Mouse (Mus musculus): Measurements from ENCODE around the gene Anapc10. TPM values are rescaled to one million over a fixed set of nuclear protein-coding genes. Genes with fewer than 3 reads are reported as not detected.
A peak's percentile ranks its signal among the peaks of the same experiment; 100 is the strongest.
"Not testable (repeated sequence)": the region's sequence is repeated elsewhere in the genome, so short reads cannot be mapped to it uniquely, and the experiment has no call there.

Anapc10 gene
- 40.8 and 41.7 TPM in 2 replicates for polyA plus RNA-seq (2016; fragmentation: Nextera tagmentation; extraction: Ambion mirVana)

- H3K4me3 ChIP-seq: peak within 1 kb of the TSS; percentile 85
- WGBS: under 1% methylated on average over 73 of the region's 73 CpGs
- H3K4me2 ChIP-seq (replicated peaks): peak within 1 kb of the TSS; percentile 78
- no peaks in the 10 kb centered on the region for H3K27me3 ChIP-seq
- H3K36me3 ChIP-seq: peaks cover 5% of the 10 kb centered on the region
- ATAC-seq (ENCODE audit: low FRiP score): peak; percentile 97
- H3K4me1 ChIP-seq: peaks cover 11% of the 10 kb centered on the region
- peak within 1 kb of the TSS; percentile 86 for H3K9ac ChIP-seq
- peak within 1 kb of the TSS; percentile 85 for H3K27ac ChIP-seq
- no peaks in the 10 kb centered on the region for H3K9me3 ChIP-seq (replicated peaks)
Observed at GRCm38 (mm10) chr8:79711064-79711961, at the start of gene Anapc10, which contains the start of gene Abce1. Gene Anapc10, plus strand, starts transcription at chr8:79711820. Gene Abce1, minus strand, starts transcription at chr8:79711740.

GRCm38 (mm10) chr8:79676461-79676860, 35.2 kb upstream of the Anapc10 start:
- no peak overlapping the region for H3K9ac ChIP-seq
- no peak overlapping the region for H3K4me3 ChIP-seq
- no peak overlapping the region for H3K27ac ChIP-seq
- WGBS: 92% methylated on average over 4 of the region's 4 CpGs
- peaks cover 5% of the 10 kb centered on the region; the same call in 1 of the 2 replicates for H3K4me1 ChIP-seq
- no peaks in the 10 kb centered on the region for H3K27me3 ChIP-seq
- H3K9me3 ChIP-seq (replicated peaks): no peaks in the 10 kb centered on the region
- no peak for ATAC-seq (ENCODE audit: low FRiP score)
- no peak overlapping the region for H3K4me2 ChIP-seq (replicated peaks)
- peaks cover 29% of the 10 kb centered on the region for H3K36me3 ChIP-seq

GRCm38 (mm10) chr8:79679005-79679404, 32.6 kb upstream of the Anapc10 start:
- 70% methylated on average over 5 of the region's 5 CpGs for WGBS
- Histone ChIP-seq H3K4me3 (no peak overlapping the region), H3K27me3 (no peaks in the 10 kb centered on the region), H3K27ac (no peak overlapping the region), H3K4me2 (replicated peaks) (no peak overlapping the region), H3K9me3 (replicated peaks) (no peaks in the 10 kb centered on the region), H3K9ac (no peak overlapping the region), H3K4me1 (peaks cover 5% of the 10 kb centered on the region; the same call in 1 of the 2 replicates), H3K36me3 (peaks cover 25% of the 10 kb centered on the region)
- no peak for ATAC-seq (ENCODE audit: low FRiP score)

GRCm38 (mm10) chr8:79680083-79680482, 31.5 kb upstream of the Anapc10 start:
- H3K4me3 ChIP-seq: peak overlapping the region; percentile 29; the same call in 1 of the 2 replicates
- not testable (repeated sequence) for H3K4me1 ChIP-seq; H3K9me3 ChIP-seq (replicated peaks); H3K27me3 ChIP-seq; ATAC-seq (ENCODE audit: low FRiP score); H3K27ac ChIP-seq; H3K9ac ChIP-seq
- peaks cover 26% of the 10 kb centered on the region for H3K36me3 ChIP-seq
- H3K4me2 ChIP-seq (replicated peaks): peak overlapping the region; percentile 61; the same call in 1 of the 2 replicates
- 53% methylated on average over 10 of the region's 10 CpGs for WGBS

- H3K4me1 ChIP-seq: peaks cover 5% of the 10 kb centered on the region; the same call in 1 of the 2 replicates
- H3K27me3 ChIP-seq: no peaks in the 10 kb centered on the region
- peak overlapping the region; percentile 61 for H3K4me2 ChIP-seq (replicated peaks)
- H3K36me3 ChIP-seq: peaks cover 30% of the 10 kb centered on the region
- 9% methylated on average over 34 of the region's 34 CpGs for WGBS
- ATAC-seq (ENCODE audit: low FRiP score): peak; percentile 75; the same call in 1 of the 2 replicates
- peak overlapping the region; percentile 49; the same call in 1 of the 2 replicates for H3K9ac ChIP-seq
- H3K4me3 ChIP-seq: peak overlapping the region; percentile 29
- no peak overlapping the region for H3K27ac ChIP-seq
- H3K9me3 ChIP-seq (replicated peaks): no peaks in the 10 kb centered on the region
Observed at GRCm38 (mm10) chr8:79680555-79680954, 31.1 kb upstream of the Anapc10 start.

GRCm38 (mm10) chr8:79680965-79681364, 30.7 kb upstream of the Anapc10 start:
- Histone ChIP-seq H3K4me1 (peaks cover 5% of the 10 kb centered on the region; the same call in 1 of the 2 replicates), H3K9me3 (replicated peaks) (no peaks in the 10 kb centered on the region), H3K27ac (no peak overlapping the region), H3K9ac (peak overlapping the region; percentile 49; the same call in 1 of the 2 replicates), H3K36me3 (peaks cover 33% of the 10 kb centered on the region), H3K4me3 (peak overlapping the region; percentile 29), H3K4me2 (replicated peaks) (peak overlapping the region; percentile 61), H3K27me3 (no peaks in the 10 kb centered on the region)
- WGBS: 45% methylated on average over 2 of the region's 2 CpGs
- no peak for ATAC-seq (ENCODE audit: low FRiP score)

- not testable (repeated sequence) for H3K27ac ChIP-seq; ATAC-seq (ENCODE audit: low FRiP score); H3K9ac ChIP-seq; H3K27me3 ChIP-seq; H3K9me3 ChIP-seq (replicated peaks); H3K4me2 ChIP-seq (replicated peaks); H3K4me1 ChIP-seq; H3K4me3 ChIP-seq
- H3K36me3 ChIP-seq: peaks cover 69% of the 10 kb centered on the region
- 93% methylated on average over 5 of the region's 5 CpGs for WGBS
Observed at GRCm38 (mm10) chr8:79685927-79686326, 25.7 kb upstream of the Anapc10 start.

GRCm38 (mm10) chr8:79692531-79692930, 19.1 kb upstream of the Anapc10 start:
- no peak overlapping the region for H3K27ac ChIP-seq
- no peaks in the 10 kb centered on the region for H3K4me1 ChIP-seq
- no peaks in the 10 kb centered on the region for H3K9me3 ChIP-seq (replicated peaks)
- no peak for ATAC-seq (ENCODE audit: low FRiP score)
- H3K4me2 ChIP-seq (replicated peaks): no peak overlapping the region
- peaks cover 64% of the 10 kb centered on the region for H3K36me3 ChIP-seq
- no peak overlapping the region for H3K4me3 ChIP-seq
- 91% methylated on average over 2 of the region's 2 CpGs for WGBS
- no peak overlapping the region for H3K9ac ChIP-seq
- no peaks in the 10 kb centered on the region for H3K27me3 ChIP-seq

GRCm38 (mm10) chr8:79706687-79707086, 4.9 kb upstream of the Anapc10 start:
- Histone ChIP-seq H3K36me3 (peaks cover 38% of the 10 kb centered on the region), H3K27ac (no peak overlapping the region), H3K4me2 (replicated peaks) (no peak overlapping the region), H3K4me1 (0 out of 2 replicates have a peak, but pooled peaks cover 4% of the 10 kb centered on the region), H3K9ac (no peak overlapping the region), H3K9me3 (replicated peaks) (no peaks in the 10 kb centered on the region), H3K4me3 (no peak overlapping the region), H3K27me3 (no peaks in the 10 kb centered on the region)
- ATAC-seq (ENCODE audit: low FRiP score): no peak
- WGBS: 98% methylated on average over 3 of the region's 3 CpGs

- H3K4me2 ChIP-seq (replicated peaks): peak overlapping the region; percentile 78
- H3K4me1 ChIP-seq: peaks cover 11% of the 10 kb centered on the region
- H3K36me3 ChIP-seq: no peaks in the 10 kb centered on the region; the same call in 1 of the 2 replicates
- WGBS: 46% methylated on average over 6 of the region's 6 CpGs
- no peaks in the 10 kb centered on the region for H3K27me3 ChIP-seq
- no peak overlapping the region for H3K4me3 ChIP-seq
- H3K9ac ChIP-seq: no peak overlapping the region
- no peak overlapping the region for H3K27ac ChIP-seq
- no peaks in the 10 kb centered on the region for H3K9me3 ChIP-seq (replicated peaks)
- no peak for ATAC-seq (ENCODE audit: low FRiP score)
Observed at GRCm38 (mm10) chr8:79712676-79713075, 1.1 kb downstream of the Anapc10 start.

- Histone ChIP-seq H3K36me3 (peaks cover 18% of the 10 kb centered on the region), H3K9me3 (replicated peaks) (no peaks in the 10 kb centered on the region)
Observed at GRCm38 (mm10) chr8:79721537-79721936, 9.9 kb downstream of the Anapc10 start.

GRCm38 (mm10) chr8:79723308-79723707, 11.7 kb downstream of the Anapc10 start:
- no peak overlapping the region for H3K9ac ChIP-seq
- H3K4me1 ChIP-seq: no peaks in the 10 kb centered on the region
- no peak overlapping the region for H3K27ac ChIP-seq
- no peaks in the 10 kb centered on the region for H3K9me3 ChIP-seq (replicated peaks)
- no peak overlapping the region for H3K4me2 ChIP-seq (replicated peaks)
- no peak for ATAC-seq (ENCODE audit: low FRiP score)
- no peak overlapping the region for H3K4me3 ChIP-seq
- H3K27me3 ChIP-seq: no peaks in the 10 kb centered on the region
- H3K36me3 ChIP-seq: peaks cover 18% of the 10 kb centered on the region

More at GRCm38 (mm10) chr8:79721537-79721936, 9.9 kb downstream of the Anapc10 start:
- Histone ChIP-seq H3K27me3 (no peaks in the 10 kb centered on the region), H3K27ac (no peak overlapping the region), H3K4me3 (no peak overlapping the region), H3K4me2 (replicated peaks) (no peak overlapping the region), H3K9ac (no peak overlapping the region), H3K4me1 (no peaks in the 10 kb centered on the region)
- no peak for ATAC-seq (ENCODE audit: low FRiP score)

Measured in hindbrain, embryonic 12.5 days (tissue).